Mouse (Mus musculus): ENCODE measurements at regions not wholly inside any gene's neighbourhood (a gene's known extent, or its start where the extent isn't known, plus 50 kb on each side); places are given as distances from the start of the nearest gene placed in this dataset.

- TF ChIP-seq POLR2A (IDR thresholded peaks at IDR 0.05; ENCODE audit: borderline replicate concordance, control insufficient read depth, low read depth, low read length): no peak
- TF ChIP-seq CTCF (IDR thresholded peaks at IDR 0.05; ENCODE audit: control insufficient read depth, insufficient read depth, low read length): no peak
These were observed 214.3 kb downstream of the Btg1 start for GRCm38 (mm10) chr10:96831071-96831470.

Measured in bone marrow, adult 2 months (tissue).